Mouse (Mus musculus) ES-Bruce4 (cell line): ENCODE data around the gene Erh. TPM values are rescaled to one million over a fixed set of nuclear protein-coding genes. Genes with fewer than 3 reads are reported as not detected.

ENCODE experiments used
- H3K27ac ChIP-seq: 2 replicates; pipeline ENCODE4 v1.5.1; 2012; ENCODE audit warnings: low read length, inconsistent platforms; ENCODE audit not compliant: insufficient read depth
- H3K27me3 ChIP-seq: 2 replicates; pipeline ENCODE4 v1.6.1; 2012; ENCODE audit warnings: mild to moderate bottlenecking, low read length, inconsistent platforms; ENCODE audit not compliant: control insufficient read depth, poor library complexity, insufficient read depth, severe bottlenecking
- H3K36me3 ChIP-seq: 2 replicates; pipeline ENCODE4 v1.6.1; 2012; ENCODE audit warnings: inconsistent platforms, mild to moderate bottlenecking, low read length, moderate library complexity; ENCODE audit not compliant: control insufficient read depth, poor library complexity, insufficient read depth, severe bottlenecking
- H3K4me1 ChIP-seq: one replicate; pipeline ENCODE4 v1.8.1; 2011; ENCODE audit warnings: low read length; ENCODE audit not compliant: control insufficient read depth, insufficient read depth
- H3K4me3 ChIP-seq: 2 replicates; pipeline ENCODE4 v1.5.1; 2011; ENCODE audit warnings: low read depth, mild to moderate bottlenecking, low read length
- H3K9ac ChIP-seq: 2 replicates; pipeline ENCODE4 v1.6.1; 2012; ENCODE audit warnings: low read depth, mild to moderate bottlenecking, inconsistent platforms; ENCODE audit not compliant: poor library complexity, severe bottlenecking
- H3K9me3 ChIP-seq: replicated peaks from 2 replicates; pipeline ENCODE4 v1.6.1; 2012; ENCODE audit warnings: mild to moderate bottlenecking, low read length, inconsistent platforms; ENCODE audit not compliant: control insufficient read depth, poor library complexity, insufficient read depth, severe bottlenecking
- CTCF ChIP-seq: IDR thresholded peaks from one replicate; pipeline ENCODE4 v1.8.1; 2011; ENCODE audit warnings: low read depth, low read length
- EP300 ChIP-seq: IDR thresholded peaks from 2 replicates; pipeline ENCODE4 v1.6.1; 2011; ENCODE audit warnings: low read depth, low read length; ENCODE audit not compliant: insufficient read depth
- POLR2A ChIP-seq: IDR thresholded peaks from one replicate; pipeline ENCODE4 v1.8.1; 2011; ENCODE audit warnings: low read length; ENCODE audit not compliant: insufficient read depth
- polyA plus RNA-seq: library from polyadenylated mRNA; stranded (reverse); fragments of >200 nt; gene quantifications from 2 replicates; pipeline ENCODE4 v1.2.4, GENCODE M21; 2011; ENCODE audit warnings: low read depth; ENCODE audit not compliant: missing spikeins, insufficient read depth, insufficient read length

The Erh gene
- 84.0 and 84.7 TPM in 2 replicates for polyA plus RNA-seq

DNA sequence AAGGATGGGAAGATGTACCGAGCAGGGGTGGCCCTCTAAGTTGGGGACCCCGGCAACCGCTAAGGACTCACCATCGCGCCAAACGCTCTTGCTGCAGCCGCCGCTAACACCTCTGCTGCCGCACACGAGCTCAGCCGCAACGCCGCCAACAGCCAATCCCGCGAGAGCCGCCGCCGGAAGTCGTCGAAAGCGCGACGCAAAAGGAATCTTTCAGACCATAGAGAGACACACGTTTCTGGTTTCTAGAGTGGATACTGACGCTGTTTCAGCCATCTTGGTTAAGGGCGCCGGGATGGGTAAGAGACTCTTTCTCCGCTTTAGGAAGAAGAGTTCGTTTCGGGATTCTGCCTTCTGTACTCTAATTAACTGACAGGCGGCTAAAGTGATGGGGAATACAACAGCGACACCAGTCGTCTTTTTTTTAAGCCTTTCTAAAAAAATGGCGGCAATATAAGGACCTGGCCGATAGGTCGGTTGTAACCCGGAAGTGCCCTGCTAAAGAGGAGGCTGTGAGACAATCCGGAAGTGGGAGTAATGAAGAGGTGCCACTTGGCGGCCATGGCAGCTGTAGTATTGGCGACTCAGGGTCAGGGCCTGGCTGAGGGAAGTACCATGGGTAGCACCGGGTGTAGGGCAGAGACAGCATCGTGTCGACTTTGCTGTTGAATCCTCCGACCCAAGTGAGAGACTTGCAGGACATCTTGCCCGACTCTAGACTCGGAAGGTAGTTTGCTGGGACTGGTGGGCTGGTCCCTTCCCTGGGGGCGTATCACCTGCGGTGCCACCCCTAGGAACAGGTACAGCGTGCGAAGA, at the start of gene Erh, which contains the start of gene Slc39a9:
Gene Erh (minus strand): TSS at position 649 of the 813 bp plus-strand sequence.
Gene Slc39a9 (plus strand): TSS at position 191 of the 813 bp plus-strand sequence.
- Histone ChIP-seq H3K27ac (peak within 1 kb of the TSS; percentile 45), H3K27me3 (no peaks in the 10 kb centered on the region), H3K9me3 (no peaks in the 10 kb centered on the region), H3K36me3 (peaks cover 21% of the 10 kb centered on the region), H3K4me3 (peak within 1 kb of the TSS; percentile 77), H3K9ac (peak within 1 kb of the TSS; percentile 84), H3K4me1 (no peaks in the 10 kb centered on the region)
- TF ChIP-seq CTCF (no peak), EP300 (0 out of 2 replicates have a peak, but pooled peaks have one; percentile 26), POLR2A (peak; percentile 48)

- Histone ChIP-seq H3K9ac (no peak overlapping the region), H3K36me3 (no peaks in the 10 kb centered on the region), H3K4me1 (peaks cover 4% of the 10 kb centered on the region), H3K4me3 (no peak overlapping the region), H3K9me3 (no peaks in the 10 kb centered on the region), H3K27me3 (no peaks in the 10 kb centered on the region), H3K27ac (no peak overlapping the region)
- TF ChIP-seq EP300 (no peak), CTCF (no peak), POLR2A (no peak)
Observed at GRCm38 (mm10) chr12:80693700-80694099, 49.6 kb upstream of the Erh start.

- H3K27ac ChIP-seq: no peak within 1 kb of the TSS
- TF ChIP-seq CTCF (no peak), POLR2A (no peak)
- H3K4me3 ChIP-seq: peak within 1 kb of the TSS; percentile 74
- peaks cover 4% of the 10 kb centered on the region for H3K4me1 ChIP-seq
- peak within 1 kb of the TSS; percentile 23; the same call in 1 of the 2 replicates for H3K9ac ChIP-seq
- H3K9me3 ChIP-seq: no peaks in the 10 kb centered on the region
- H3K27me3 ChIP-seq: no peaks in the 10 kb centered on the region
- no peaks in the 10 kb centered on the region for H3K36me3 ChIP-seq
Observed at GRCm38 (mm10) chr12:80692269-80692972, 48.3 kb upstream of the Erh start, which contains the start of gene Plekhd1. Gene Plekhd1, plus strand, starts transcription at chr12:80692591.

DNA sequence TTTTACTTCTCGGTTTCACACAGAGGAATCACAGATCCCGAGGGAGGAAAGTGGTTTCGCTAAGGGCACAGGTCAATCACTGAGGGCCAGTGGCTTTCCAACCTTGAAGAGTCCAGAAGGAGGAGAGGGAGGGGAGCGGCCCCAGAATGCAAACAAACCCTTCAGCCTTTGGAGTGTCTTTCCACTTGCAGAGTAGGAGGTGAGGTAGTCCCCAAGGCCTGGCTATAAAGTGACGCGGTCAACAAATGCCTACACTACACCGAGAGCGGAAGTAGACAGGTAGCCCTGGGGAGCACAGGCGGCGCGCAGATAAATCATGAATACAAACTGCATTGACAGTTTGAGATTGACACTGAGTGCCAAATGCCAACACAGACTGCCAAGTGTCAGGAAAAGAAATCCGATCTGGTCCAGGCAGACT, 47.5 kb upstream of the Erh start:
- no peak overlapping the region for H3K27ac ChIP-seq
- H3K27me3 ChIP-seq: no peaks in the 10 kb centered on the region
- H3K4me3 ChIP-seq: peak overlapping the region; percentile 74
- TF ChIP-seq EP300 (no peak), CTCF (no peak), POLR2A (no peak)
- peak overlapping the region; percentile 18; the same call in 1 of the 2 replicates for H3K9ac ChIP-seq
- H3K4me1 ChIP-seq: peaks cover 4% of the 10 kb centered on the region
- H3K9me3 ChIP-seq: no peaks in the 10 kb centered on the region
- H3K36me3 ChIP-seq: no peaks in the 10 kb centered on the region

GRCm38 (mm10) chr12:80689696-80690095, 45.6 kb upstream of the Erh start:
- Histone ChIP-seq H3K4me1 (peaks cover 4% of the 10 kb centered on the region), H3K9ac (no peak overlapping the region), H3K27ac (no peak overlapping the region), H3K27me3 (no peaks in the 10 kb centered on the region), H3K9me3 (no peaks in the 10 kb centered on the region), H3K4me3 (no peak overlapping the region), H3K36me3 (no peaks in the 10 kb centered on the region)
- no peak for TF ChIP-seq POLR2A

GRCm38 (mm10) chr12:80687788-80688211, 43.7 kb upstream of the Erh start:
- no peak overlapping the region for H3K9ac ChIP-seq
- no peaks in the 10 kb centered on the region for H3K27me3 ChIP-seq
- no peaks in the 10 kb centered on the region for H3K9me3 ChIP-seq
- peaks cover 4% of the 10 kb centered on the region for H3K4me1 ChIP-seq
- H3K27ac ChIP-seq: no peak overlapping the region
- no peak for TF ChIP-seq POLR2A
- TF ChIP-seq EP300: no peak
- no peak for TF ChIP-seq CTCF
- no peak overlapping the region for H3K4me3 ChIP-seq
- H3K36me3 ChIP-seq: no peaks in the 10 kb centered on the region
